Mouse (Mus musculus): ENCODE measurements around the gene Eaf1.

- TF ChIP-seq EP300 (optimal IDR thresholded peaks at IDR 0.05) (no peak), CTCF (IDR thresholded peaks at IDR 0.05; ENCODE audit: low read depth) (no peak)
These were observed 60.8 kb downstream of the Eaf1 start for GRCm38 (mm10) chr14:31555021-31555420.
